Mouse (Mus musculus) forebrain, embryonic 16.5 days (tissue): ENCODE measurements around the gene Tcirg1. TPM values are rescaled to one million over a fixed set of nuclear protein-coding genes. Genes with fewer than 3 reads are reported as not detected.

Experiments
- ATAC-seq: fragments of 200-750 bp; cut with Nextera tagmentation; 2 replicates; pipeline ENCODE4 v1.8.0; 2017; ENCODE audit warnings: mild to moderate bottlenecking, moderate library complexity
- H3K27ac ChIP-seq: fragments of 300-500 bp; sonication (generic); 2 replicates; pipeline ENCODE4 v1.5.1; 2014; ENCODE audit warnings: low read length, control low read depth
- H3K27me3 ChIP-seq: fragments of 300-500 bp; sonication (generic); replicated peaks from 2 replicates; pipeline ENCODE4 v1.6.1; 2014; ENCODE audit warnings: low read length; ENCODE audit not compliant: control insufficient read depth, insufficient read depth
- H3K36me3 ChIP-seq: fragments of 300-500 bp; sonication (generic); 2 replicates; pipeline ENCODE4 v1.6.1; 2014; ENCODE audit not compliant: control insufficient read depth, insufficient read depth
- H3K4me1 ChIP-seq: fragments of 300-500 bp; sonication (generic); replicated peaks from 2 replicates; pipeline ENCODE4 v1.6.1; 2014; ENCODE audit warnings: low read length; ENCODE audit not compliant: control insufficient read depth, insufficient read depth
- H3K4me2 ChIP-seq: fragments of 300-500 bp; sonication (generic); 2 replicates; pipeline ENCODE4 v1.6.1; 2014; ENCODE audit warnings: mild to moderate bottlenecking, low read length, control low read depth
- H3K4me3 ChIP-seq: fragments of 300-500 bp; sonication (generic); replicated peaks from 2 replicates; pipeline ENCODE4 v1.5.1; 2014; ENCODE audit warnings: mild to moderate bottlenecking, low read length, control low read depth
- H3K9ac ChIP-seq: fragments of 300-500 bp; sonication (generic); replicated peaks from 2 replicates; pipeline ENCODE4 v1.6.1; 2014; ENCODE audit warnings: low read depth, low read length, control low read depth
- H3K9me3 ChIP-seq: fragments of 300-500 bp; sonication (generic); 2 replicates; pipeline ENCODE4 v1.6.1; 2016; ENCODE audit warnings: low read length; ENCODE audit not compliant: control insufficient read depth
- whole genome bisulfite sequencing: fragments of 180-500 bp; shearing (Covaris S2); extraction: QIAGEN DNeasy Blood & Tissue Kit; methylation state at CpG from one replicate; pipeline ENCODE4 v1.1.7; 2014; 5-methylcytosine and 5-hydroxymethylcytosine counted together
- polyA plus RNA-seq: library from polyadenylated mRNA; unstranded; fragments of >200 nt; fragmentation: Nextera tagmentation; extraction: Ambion mirVana; gene quantifications from 2 replicates; pipeline ENCODE4 v1.2.1, GENCODE M21; 2015

Gene Tcirg1
- polyA plus RNA-seq, 1 experiment from 2014 or later, result 11.2 TPM

DNA sequence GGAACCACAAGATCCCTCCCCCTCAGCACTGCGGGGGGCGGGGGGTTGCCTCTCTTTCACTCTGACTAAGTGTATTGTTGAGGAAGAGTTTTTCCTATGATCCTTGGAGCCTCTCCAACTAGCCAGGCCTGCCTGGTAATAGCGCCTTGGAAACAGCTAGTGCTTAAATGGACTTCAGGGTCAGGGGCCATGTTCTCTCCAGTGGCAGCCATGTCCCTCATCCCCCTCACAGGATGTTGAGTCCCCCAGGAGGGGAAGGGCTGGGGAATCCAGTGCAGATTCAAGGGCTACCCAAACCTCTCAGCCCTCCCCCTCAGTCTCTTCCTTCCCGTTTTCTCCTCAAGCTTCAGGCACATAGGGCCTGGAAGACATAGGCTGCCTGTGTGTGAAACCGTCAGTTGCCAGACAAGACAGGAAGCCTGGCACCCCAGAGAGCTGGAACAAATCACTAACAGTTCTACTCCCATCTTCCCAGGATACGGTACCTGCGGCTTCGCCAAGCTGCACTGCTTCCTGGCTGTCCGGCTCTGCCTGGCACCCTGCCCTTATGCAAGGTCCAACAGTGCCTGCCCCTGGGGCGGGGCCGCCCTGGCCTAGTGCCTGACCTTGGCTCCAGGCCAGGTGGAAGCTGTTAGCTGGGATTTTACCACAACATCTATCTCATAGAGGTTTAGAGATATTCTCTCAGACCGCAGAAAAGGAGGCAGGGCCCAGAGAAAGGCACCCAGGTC, 22.4 kb upstream of the Tcirg1 start, which contains the start of gene Aldh3b1:
Gene Aldh3b1 (minus strand): TSS at position 598 of the 731 bp plus-strand sequence.
- H3K9ac ChIP-seq, result no peak within 1 kb of the TSS; the same call in 1 of the 2 replicates
- H3K9me3 ChIP-seq, result no peaks in the 10 kb centered on the region
- WGBS, result 49% methylated on average over 12 of the region's 12 CpGs
- H3K4me1 ChIP-seq, result peaks cover 16% of the 10 kb centered on the region
- H3K4me2 ChIP-seq, result no peak within 1 kb of the TSS
- H3K27me3 ChIP-seq, result no peaks in the 10 kb centered on the region; the same call in 1 of the 2 replicates
- H3K27ac ChIP-seq, result peak within 1 kb of the TSS; percentile 49; the same call in 1 of the 2 replicates
- H3K4me3 ChIP-seq, result no peak within 1 kb of the TSS
- no peaks in the 10 kb centered on the region for H3K36me3 ChIP-seq
- ATAC-seq, result peak; percentile 49

DNA sequence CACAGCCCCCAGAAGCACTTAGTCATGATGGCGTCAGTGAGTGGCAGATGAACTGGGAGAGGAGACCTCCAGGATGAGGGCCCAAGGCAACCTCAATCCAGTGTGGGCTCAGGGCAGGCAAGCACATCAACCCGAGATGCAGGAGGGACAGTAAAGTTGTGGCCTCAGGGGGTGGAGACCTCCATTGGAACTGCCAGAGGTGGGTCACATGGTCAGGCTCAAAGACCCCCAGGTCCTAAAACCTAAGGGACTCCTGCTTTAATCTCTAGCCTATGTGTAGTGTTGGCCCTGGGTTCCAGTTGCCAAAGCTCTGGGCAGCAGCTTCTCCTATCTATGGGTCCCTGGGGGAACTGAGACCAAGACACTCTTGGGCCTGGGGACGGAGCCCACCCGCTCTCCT, 21.8 kb upstream of the Tcirg1 start:
- Histone ChIP-seq H3K9ac (no peak overlapping the region), H3K4me1 (peaks cover 16% of the 10 kb centered on the region), H3K36me3 (no peaks in the 10 kb centered on the region), H3K27me3 (no peaks in the 10 kb centered on the region; the same call in 1 of the 2 replicates), H3K4me3 (no peak overlapping the region), H3K4me2 (no peak overlapping the region), H3K27ac (no peak overlapping the region), H3K9me3 (no peaks in the 10 kb centered on the region)
- 71% methylated on average over 4 of the region's 4 CpGs for WGBS
- ATAC-seq, result no peak

GRCm38 (mm10) chr19:3927989-3928388, 21.1 kb upstream of the Tcirg1 start:
- WGBS, result 90% methylated on average over 4 of the region's 4 CpGs
- Histone ChIP-seq H3K27me3 (no peaks in the 10 kb centered on the region), H3K36me3 (no peaks in the 10 kb centered on the region), H3K27ac (no peak overlapping the region), H3K4me2 (no peak overlapping the region), H3K9me3 (no peaks in the 10 kb centered on the region), H3K4me1 (peaks cover 16% of the 10 kb centered on the region), H3K9ac (no peak overlapping the region), H3K4me3 (no peak overlapping the region)
- ATAC-seq, result no peak

- Histone ChIP-seq H3K9me3 (no peaks in the 10 kb centered on the region), H3K9ac (no peak overlapping the region), H3K27ac (no peak overlapping the region), H3K27me3 (no peaks in the 10 kb centered on the region), H3K4me2 (no peak overlapping the region), H3K36me3 (no peaks in the 10 kb centered on the region), H3K4me3 (no peak overlapping the region), H3K4me1 (peaks cover 16% of the 10 kb centered on the region)
- no peak for ATAC-seq
- WGBS, result 66% methylated on average over 6 of the region's 6 CpGs
These were observed 19.8 kb upstream of the Tcirg1 start for GRCm38 (mm10) chr19:3926685-3927084.

DNA sequence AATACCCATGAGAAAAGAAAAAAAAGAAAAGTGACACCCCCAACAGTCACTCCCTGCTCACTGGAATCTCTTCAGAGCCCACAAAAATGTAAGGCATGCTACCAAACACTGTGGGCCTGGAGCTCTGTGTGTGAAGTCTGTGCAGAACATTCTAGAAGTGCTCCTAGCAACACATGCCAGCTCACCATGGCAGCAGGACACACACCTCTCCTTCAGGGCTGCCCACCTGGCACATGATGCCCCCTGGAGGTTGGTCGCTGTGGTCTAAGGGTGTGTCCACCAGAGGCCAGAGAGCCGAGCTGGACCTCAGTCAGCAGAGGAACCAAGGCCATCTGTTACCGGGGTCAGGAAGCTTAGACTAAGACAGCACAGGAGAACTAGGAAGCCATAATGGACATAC, 19.3 kb upstream of the Tcirg1 start:
- peaks cover 16% of the 10 kb centered on the region for H3K4me1 ChIP-seq
- H3K4me3 ChIP-seq, result no peak overlapping the region
- no peak overlapping the region for H3K27ac ChIP-seq
- H3K36me3 ChIP-seq, result no peaks in the 10 kb centered on the region
- 76% methylated on average over 3 of the region's 3 CpGs for WGBS
- H3K9ac ChIP-seq, result no peak overlapping the region
- no peaks in the 10 kb centered on the region for H3K9me3 ChIP-seq
- no peaks in the 10 kb centered on the region for H3K27me3 ChIP-seq
- H3K4me2 ChIP-seq, result no peak overlapping the region
- ATAC-seq, result no peak

DNA sequence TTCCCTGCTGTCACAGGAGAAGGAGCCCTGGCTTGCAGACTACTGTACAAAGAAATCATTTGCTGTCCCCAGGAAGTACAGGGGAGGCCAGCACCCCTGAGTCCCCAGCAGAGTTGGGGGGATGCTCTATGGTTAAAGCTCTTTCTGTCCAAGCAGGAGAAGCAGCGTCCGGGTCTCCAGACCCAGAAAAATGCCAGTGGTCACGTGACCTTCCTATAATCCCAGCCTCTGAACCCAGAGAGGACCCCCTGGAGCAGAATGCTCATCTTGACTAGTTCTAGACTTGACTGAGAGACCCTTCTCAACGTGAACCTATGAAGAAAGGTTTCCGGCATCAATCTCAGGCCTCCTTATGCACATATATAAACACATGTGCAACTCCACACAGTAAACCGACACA, 18.9 kb upstream of the Tcirg1 start:
- H3K27ac ChIP-seq, result no peak overlapping the region
- no peaks in the 10 kb centered on the region for H3K36me3 ChIP-seq
- no peak overlapping the region for H3K4me2 ChIP-seq
- H3K27me3 ChIP-seq, result no peaks in the 10 kb centered on the region
- peaks cover 16% of the 10 kb centered on the region for H3K4me1 ChIP-seq
- no peak overlapping the region for H3K4me3 ChIP-seq
- H3K9ac ChIP-seq, result no peak overlapping the region
- 81% methylated on average over 6 of the region's 6 CpGs for WGBS
- ATAC-seq, result no peak
- no peaks in the 10 kb centered on the region for H3K9me3 ChIP-seq

GRCm38 (mm10) chr19:3924868-3925267, 17.9 kb upstream of the Tcirg1 start:
- no peak overlapping the region for H3K27ac ChIP-seq
- ATAC-seq, result no peak
- no peaks in the 10 kb centered on the region for H3K36me3 ChIP-seq
- H3K27me3 ChIP-seq, result no peaks in the 10 kb centered on the region
- H3K4me1 ChIP-seq, result peaks cover 8% of the 10 kb centered on the region
- no peaks in the 10 kb centered on the region for H3K9me3 ChIP-seq
- no peak overlapping the region for H3K4me2 ChIP-seq
- WGBS, result 92% methylated on average over 7 of the region's 7 CpGs
- no peak overlapping the region for H3K4me3 ChIP-seq
- H3K9ac ChIP-seq, result no peak overlapping the region

- no peak overlapping the region for H3K27ac ChIP-seq
- H3K4me3 ChIP-seq, result no peak overlapping the region
- 77% methylated on average over 8 of the region's 8 CpGs for WGBS
- no peaks in the 10 kb centered on the region for H3K27me3 ChIP-seq
- no peaks in the 10 kb centered on the region for H3K9me3 ChIP-seq
- peaks cover 1% of the 10 kb centered on the region; the same call in 1 of the 2 replicates for H3K4me1 ChIP-seq
- ATAC-seq, result no peak
- no peak overlapping the region for H3K4me2 ChIP-seq
- H3K36me3 ChIP-seq, result no peaks in the 10 kb centered on the region
- H3K9ac ChIP-seq, result no peak overlapping the region
These were observed 17.3 kb upstream of the Tcirg1 start for GRCm38 (mm10) chr19:3924190-3924589.

DNA sequence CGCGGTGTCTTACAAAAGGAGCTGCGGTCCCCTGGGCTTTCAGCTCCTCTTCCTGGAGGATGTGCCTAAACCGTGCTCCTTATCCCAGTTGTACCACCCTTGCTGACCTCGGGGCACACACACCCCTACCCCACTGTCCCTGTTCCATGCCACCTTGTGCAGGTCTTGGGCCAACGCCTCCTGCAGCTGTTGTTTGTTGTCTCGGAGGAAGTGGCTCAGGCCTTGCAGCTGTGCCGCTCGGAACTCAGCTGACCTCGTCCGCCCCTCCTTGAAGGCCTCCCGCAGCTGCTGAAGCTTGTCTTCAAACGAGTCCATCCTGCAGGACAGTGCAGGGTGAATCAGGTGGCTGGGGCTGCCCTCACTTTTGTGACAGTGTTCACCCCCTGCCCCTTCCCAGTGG, 16.7 kb upstream of the Tcirg1 start:
- Histone ChIP-seq H3K4me2 (no peak overlapping the region), H3K4me3 (no peak overlapping the region), H3K9ac (no peak overlapping the region), H3K27me3 (no peaks in the 10 kb centered on the region), H3K4me1 (no peaks in the 10 kb centered on the region), H3K36me3 (no peaks in the 10 kb centered on the region), H3K27ac (no peak overlapping the region), H3K9me3 (no peaks in the 10 kb centered on the region)
- no peak for ATAC-seq
- 70% methylated on average over 13 of the region's 13 CpGs for WGBS
